Mouse (Mus musculus) thymus, postnatal 25 days (tissue): ENCODE results near the gene Ccdc71.
A peak's percentile ranks its signal among the peaks of the same experiment; 100 is the strongest.

Source experiments
- DNase-seq: peaks from one replicate; pipeline ENCODE4 v3.0.0; 2022

Gene Ccdc71

DNA sequence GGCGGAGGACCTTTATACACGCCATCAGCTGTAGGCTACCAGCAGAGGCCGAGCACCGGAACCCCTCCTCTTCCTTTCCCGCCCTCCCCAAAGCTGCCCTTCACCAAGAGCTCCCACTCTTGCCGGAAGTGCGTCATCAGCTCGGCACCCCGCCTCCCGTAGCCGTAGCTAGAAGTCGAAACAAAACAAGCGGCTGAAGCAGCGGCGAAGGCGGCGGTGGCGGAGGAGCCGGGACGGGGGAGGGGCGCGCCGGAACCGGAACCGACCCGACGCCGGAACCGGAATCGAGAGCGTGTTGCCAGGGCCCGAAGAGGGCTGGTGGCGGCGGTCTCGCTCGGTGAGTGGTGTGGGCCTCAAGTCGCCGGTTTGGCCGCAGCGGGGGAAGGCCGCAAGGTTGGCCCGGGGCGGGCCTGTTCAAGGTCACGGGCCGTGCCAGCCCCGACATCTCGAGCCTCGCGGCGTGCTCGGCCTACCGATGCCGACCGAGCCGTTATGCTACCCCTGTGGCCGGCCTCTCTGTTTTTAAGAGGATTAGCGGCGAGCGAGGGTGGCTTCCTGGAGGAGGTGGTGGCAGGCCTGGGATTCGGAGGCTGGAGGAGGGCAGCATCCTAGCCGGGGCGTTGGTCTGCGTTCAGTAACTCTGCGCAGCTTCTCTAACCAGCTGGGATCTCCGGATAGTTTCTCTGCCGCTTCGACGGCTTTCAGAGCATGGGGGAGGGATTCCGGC lies 30.4 kb downstream of the Ccdc71 start, which contains the start of gene Usp19:
Gene Usp19 (plus strand): TSS at position 44 of the 727 bp plus-strand sequence.
- peak; percentile 93 for DNase-seq

GRCm38 (mm10) chr9:108491286-108491580 lies 30.9 kb downstream of the Ccdc71 start:
- no peak for DNase-seq

- DNase-seq: no peak
These were observed 31.9 kb downstream of the Ccdc71 start for GRCm38 (mm10) chr9:108492043-108492750.

GRCm38 (mm10) chr9:108493246-108493645 lies 32.9 kb downstream of the Ccdc71 start:
- DNase-seq: no peak

DNA sequence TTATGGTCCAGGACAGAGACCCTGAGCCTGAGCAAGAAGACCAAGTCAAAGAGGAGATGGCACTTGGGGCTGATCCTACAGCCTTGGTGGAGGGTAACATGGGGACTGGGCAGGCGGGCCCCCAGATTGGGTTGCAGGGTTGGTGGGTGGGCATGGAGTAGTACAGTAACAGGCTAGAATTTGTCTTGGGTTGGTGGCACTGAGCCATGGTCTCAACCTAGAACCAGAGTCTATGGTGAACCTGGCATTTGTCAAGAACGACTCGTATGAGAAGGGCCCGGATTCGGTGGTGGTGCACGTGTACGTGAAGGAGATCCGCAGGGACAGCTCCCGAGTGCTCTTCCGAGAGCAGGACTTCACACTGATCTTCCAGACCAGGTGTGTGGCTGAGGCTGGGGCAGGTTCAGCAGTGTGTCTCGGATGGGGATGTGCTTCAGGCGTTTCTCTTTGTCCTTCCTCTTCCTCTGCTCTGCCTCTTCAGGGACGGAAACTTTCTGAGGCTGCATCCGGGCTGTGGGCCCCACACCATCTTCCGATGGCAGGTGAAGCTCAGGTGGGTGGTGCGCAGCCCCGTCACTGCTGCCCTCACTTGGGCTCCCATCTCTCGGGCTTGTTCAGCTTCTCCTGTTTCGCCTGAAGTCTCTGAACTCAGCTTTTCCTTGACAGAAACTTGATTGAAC lies 34.0 kb downstream of the Ccdc71 start:
- no peak for DNase-seq

- no peak for DNase-seq
These were observed 34.6 kb downstream of the Ccdc71 start for GRCm38 (mm10) chr9:108494905-108495304.

- no peak for DNase-seq
These were observed 38.9 kb downstream of the Ccdc71 start for GRCm38 (mm10) chr9:108499231-108499630.

- no peak for DNase-seq
These were observed 39.6 kb downstream of the Ccdc71 start for GRCm38 (mm10) chr9:108499943-108500342.

- no peak for DNase-seq
These were observed 46.6 kb downstream of the Ccdc71 start for GRCm38 (mm10) chr9:108506901-108507300.

- DNase-seq: peak; percentile 94
These were observed 47.5 kb downstream of the Ccdc71 start, which contains the start of gene Qars for GRCm38 (mm10) chr9:108507619-108508434. Gene Qars (plus strand): TSS chr9:108507706.

DNA sequence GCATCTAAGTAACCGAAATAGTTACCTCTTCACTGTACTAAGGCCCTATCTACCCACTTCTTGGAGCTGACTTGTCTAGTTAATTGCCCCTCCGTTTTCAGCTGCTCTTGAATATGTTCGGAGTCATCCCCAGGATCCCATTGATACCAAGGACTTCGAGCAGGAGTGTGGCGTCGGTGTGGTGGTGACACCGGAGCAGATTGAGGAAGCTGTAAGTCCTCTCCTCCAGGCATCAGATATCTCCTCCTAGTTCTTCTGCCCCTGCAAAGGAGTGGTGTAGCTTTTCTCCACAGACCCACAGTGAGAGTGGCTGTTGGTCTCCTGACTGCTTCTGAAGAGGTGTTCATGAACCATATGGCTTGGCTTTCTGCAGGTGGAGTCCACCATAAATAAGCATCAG lies 48.4 kb downstream of the Ccdc71 start:
- DNase-seq: no peak
